Mouse (Mus musculus): ENCODE measurements around the gene Tfcp2l1.

Tfcp2l1 gene

GRCm38 (mm10) chr1:118658716-118659115, 31.0 kb downstream of the Tfcp2l1 start:
- no peak for DNase-seq

DNA sequence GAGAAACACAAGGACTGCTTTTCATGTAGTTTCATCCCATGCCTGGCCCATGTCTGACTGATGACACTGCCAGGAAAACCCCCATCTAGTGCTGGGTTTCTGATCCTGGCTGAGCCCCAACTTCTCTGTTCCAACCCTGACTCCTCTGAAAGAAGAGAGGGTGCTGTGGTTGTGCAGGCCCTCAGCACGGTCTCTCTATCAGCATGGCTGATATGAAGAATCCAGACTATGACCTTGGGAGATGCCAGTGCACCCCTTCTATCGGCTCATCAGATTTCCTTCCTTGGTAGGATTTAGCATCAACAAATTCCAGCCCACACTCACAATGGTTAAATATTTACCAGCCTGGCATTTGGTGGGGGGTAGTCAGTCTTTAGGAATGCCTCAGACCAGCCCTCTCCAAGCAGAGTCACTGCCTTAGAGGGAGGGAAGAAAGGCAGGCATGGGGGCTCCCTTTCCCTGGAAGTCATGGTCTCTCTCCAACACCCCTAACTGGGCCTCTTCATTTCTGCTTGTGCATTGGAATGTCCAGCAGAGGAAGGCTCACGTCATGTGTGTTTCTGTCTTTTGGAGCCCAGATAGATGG, 33.2 kb downstream of the Tfcp2l1 start:
- DNase-seq = no peak

DNA sequence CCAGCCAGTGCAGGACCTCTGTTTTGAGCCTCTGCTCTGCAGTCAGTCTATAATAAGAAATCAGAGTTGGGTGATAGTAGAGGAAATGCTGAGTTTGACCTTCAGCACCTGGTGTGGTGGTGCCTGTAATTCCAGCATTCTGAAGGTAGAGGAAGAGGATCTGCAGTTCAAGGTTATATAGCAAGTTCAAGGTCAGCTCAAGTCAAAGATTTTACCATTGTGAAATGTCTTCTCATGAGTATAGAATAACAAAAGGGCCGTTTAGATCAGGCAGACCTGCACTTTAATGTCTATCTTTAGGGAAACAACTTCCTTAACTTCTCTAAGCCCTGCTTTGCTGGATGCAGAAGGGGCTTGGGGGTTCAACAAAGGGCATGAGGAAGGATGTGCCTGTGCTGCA, 35.3 kb downstream of the Tfcp2l1 start:
- DNase-seq = no peak

DNA sequence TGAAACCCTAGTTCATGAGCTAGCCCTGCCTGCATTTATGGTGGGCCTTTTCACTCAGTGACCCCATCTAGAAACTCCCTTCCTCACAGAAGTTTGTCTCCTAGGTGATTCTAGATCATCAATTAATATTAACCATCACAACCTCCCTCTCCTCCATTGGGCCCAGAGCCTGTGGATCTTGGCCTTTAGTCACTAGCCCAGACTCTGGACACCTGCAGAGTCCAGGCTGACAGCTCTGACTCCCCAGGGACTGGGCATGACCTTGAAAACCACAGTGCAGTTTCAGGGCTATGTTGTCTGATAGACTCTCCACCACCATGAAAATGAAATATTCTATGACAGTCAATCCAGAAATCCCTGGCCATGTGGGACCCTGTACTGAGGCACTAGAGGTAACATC, 39.8 kb downstream of the Tfcp2l1 start:
- DNase-seq = no peak

DNA sequence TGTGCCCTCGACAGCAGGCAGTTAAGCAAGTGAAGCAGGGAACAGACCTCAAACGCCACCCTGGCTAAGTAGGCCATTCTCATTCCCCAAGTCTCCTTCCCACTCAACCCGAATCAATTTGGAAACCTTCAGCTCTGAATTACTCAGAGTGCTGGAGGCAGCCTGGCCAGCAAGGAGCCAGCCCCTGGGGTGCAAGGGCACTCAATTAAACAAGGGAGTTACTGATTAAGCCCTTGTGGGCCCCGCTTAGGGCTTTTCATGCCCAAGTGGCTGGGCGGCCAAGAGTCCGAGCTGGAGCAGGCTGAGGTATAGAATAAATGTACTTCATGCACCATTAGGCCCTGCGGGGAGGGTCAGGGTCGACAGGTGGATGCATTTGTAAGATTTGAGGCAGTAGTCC, 44.5 kb downstream of the Tfcp2l1 start:
- no peak for DNase-seq

GRCm38 (mm10) chr1:118674176-118674575, 46.4 kb downstream of the Tfcp2l1 start:
- DNase-seq = no peak

GRCm38 (mm10) chr1:118681980-118682379, 54.2 kb downstream of the Tfcp2l1 start:
- no peak for DNase-seq

DNA sequence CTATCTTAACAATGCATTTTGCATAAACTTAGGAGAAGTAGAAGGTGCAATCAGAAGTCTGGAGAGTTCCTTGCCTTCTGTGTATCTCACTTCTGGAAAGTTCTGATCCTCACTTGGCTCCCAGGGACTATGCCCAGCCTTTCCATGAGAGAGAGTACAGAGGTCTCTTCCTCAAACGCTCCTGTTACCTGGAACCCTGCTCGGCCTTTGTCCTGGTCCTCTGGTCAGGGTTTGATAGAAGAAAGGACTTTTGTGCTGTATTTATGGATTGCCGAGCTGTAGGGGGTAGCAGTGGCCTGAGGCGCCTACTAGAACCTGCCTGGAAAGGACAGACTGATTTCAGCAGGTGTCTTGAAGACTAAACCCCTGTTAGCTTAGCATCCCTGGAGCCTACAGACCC, 55.9 kb downstream of the Tfcp2l1 start:
- no peak for DNase-seq

- DNase-seq = no peak
Observed at GRCm38 (mm10) chr1:118687726-118688125, 60.0 kb downstream of the Tfcp2l1 start.

DNA sequence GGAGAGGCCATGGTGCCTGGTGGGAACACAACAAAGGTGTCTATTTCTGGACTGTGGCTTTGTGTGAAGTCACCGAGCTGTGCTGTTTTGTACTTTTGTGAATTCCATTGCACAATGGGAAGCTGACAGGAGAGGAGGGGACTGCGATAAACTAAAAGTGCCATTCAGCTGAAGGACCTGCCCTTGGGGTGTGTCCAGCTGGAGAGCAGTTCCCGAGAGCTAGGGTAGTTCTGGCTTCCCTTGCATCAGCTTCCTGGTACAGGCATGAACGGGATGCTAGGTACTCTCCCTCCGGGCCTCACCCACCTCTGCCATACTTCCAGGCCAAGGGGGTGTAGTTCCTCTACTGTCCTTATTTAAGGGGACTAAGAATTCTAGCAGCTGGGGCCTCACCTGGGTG, 62.1 kb downstream of the Tfcp2l1 start:
- DNase-seq = no peak

DNA sequence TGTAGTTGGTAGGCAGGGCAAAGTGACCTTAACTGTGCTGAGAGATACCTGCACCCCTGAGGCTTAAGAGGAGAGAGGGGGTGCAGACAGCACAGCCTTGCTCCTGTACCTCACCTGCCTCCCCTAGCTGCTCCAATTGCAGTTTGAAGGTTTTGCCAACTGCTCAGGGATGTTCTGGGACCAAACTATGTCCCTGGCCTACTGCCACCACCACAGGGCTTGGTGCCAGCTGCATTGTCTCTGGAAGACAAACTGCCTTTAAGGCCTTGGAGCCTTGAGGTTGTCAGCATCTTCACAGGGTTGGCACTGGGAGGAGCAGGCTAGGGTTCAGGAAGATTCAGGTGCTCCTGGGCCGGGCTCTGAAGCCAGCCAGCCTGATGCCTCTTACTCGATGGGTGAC, 66.7 kb downstream of the Tfcp2l1 start:
- DNase-seq = no peak

GRCm38 (mm10) chr1:118697906-118698305, 70.2 kb downstream of the Tfcp2l1 start:
- DNase-seq = no peak

DNA sequence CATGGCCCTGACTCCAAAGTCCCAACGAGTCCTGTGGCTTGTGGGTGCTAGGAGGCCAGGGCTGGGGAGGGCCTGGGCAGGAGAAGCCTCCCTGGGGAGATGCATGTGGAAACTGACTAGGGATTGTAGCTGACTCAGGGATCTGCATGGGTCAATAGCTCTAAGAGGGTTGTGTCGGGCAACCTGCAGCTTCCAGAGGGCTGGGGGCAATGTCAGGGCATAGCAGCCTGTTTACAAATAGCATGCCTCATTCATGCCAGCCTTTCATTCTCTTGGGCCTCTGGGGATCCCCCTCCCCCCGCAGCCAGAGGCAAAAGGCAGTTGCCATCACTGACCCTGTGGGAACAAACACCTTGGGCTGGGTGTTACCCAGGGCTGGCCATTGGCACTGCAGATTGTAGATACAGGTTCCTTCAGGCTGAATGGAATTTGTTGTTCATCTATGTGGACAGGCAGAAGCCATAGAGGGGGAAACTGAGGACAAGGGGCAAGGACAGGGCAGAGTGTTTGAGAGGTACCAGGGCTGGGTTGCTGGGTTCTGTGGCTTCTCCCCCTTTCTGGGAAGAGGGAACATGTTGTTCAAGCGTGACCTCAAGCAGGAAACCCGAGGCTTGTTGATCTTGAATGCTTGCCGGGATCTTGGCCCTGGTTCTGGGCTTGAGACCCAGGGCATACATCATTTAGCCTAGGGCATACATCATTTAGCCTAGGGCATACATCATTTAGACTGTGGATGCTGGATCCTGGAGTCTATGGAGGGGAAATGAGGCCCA, 71.6 kb downstream of the Tfcp2l1 start:
- no peak for DNase-seq

DNA sequence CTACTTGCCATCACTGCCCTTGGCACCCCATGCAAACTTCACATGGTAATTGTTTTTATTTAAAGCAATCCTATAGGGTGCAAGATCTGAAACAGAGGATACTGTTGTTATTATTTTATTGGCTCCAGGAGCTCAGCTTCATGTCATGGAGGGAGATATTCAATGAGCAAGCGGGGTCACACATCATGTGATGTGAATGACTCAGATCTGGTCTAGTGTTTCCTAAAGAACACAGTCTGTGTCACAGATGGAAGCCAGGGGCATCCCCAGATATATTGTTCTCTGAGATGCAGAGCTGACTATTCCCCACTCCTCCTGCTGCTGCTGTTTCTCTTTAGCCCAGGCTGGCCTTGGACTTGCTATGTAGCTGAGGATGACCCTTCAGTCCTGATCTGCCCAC, 72.2 kb downstream of the Tfcp2l1 start:
- DNase-seq = no peak

DNA sequence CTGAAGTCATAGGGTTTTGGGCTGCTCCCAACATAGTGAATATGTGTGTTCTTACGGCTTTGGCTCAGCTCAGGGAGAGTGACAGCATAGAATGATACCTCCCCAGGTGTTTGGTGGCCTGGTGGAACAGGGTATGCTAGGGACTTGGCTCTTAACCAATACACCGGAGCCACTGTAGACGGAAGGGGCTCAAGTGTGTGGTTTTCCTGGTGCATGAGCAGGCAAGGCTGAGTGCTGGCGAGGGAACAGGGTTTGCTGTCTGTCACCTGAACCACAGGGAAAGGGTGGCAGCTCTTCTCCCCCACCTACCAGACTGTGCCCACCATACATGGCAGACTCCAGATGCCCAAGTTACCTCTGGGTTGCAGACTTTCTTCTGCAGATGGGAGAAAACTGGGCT, 83.9 kb downstream of the Tfcp2l1 start:
- no peak for DNase-seq

GRCm38 (mm10) chr1:118716225-118716624, 88.5 kb downstream of the Tfcp2l1 start:
- no peak for DNase-seq

DNA sequence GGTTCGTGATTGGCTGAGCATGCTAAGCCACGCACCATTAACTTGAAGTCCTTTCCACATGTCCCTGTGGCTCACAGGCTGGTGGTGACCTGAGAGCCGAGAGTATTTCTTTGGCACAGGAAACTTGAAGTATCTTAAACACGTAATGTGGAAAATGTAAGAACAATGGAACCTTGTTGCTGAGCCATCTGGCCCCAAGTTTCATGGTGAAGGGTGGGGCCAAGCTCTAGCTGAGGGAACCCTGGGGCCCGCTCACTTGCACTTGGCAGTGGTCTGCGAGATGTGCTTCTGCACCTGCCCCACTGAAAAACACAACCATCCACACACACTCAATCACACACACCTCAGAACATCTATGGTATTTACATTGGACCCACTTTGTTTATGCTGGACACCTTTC, 90.3 kb downstream of the Tfcp2l1 start:
- DNase-seq = no peak

DNA sequence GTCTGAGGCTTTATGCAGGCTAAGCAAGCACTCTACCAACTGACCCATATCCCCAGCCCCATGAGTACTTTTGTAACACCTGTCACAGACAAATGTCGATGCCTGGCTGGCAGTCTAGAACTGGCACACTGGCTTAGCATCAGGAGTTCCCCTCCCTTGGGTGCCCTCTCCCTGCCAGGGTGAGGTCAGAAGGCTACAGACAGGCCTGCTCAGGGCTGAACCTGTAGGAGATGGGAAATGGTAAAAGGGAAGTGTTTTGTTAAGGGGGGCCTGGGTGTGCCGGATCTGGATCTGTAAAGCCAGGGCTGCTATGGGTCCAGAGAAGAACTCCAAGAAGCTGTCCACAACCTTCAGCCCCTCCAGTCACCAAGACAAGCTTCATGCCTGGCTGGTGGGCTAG, 92.0 kb downstream of the Tfcp2l1 start:
- DNase-seq = no peak

DNA sequence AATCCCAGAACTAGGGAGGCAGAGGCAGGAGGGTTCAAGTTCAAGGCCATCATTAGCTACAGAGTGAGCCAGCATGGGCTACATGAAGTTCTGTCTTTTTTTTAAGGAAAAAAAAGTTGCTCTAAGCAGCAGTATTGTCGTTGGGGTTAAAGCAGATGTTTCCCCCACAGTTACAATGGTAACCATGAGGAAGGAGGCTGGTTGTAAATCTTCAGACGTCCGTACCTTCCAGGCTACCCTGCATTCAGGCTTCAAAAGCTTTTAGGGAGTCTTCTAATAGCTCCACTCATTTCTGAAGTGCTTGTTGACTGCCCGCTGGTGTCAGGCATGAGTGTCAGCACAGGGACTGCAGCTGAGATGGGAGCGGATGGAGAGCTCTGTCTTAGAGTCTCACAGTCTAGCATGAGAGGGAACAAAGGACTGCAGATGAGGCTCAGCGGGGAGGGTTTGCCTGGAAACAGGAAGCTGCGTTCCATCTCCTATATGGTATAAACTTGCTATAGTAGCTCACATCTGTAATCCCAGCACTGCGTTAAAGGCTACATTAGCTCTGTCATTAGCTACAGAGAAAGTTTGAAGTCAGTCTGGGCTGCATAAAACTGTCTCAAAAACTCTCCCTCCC, 92.8 kb downstream of the Tfcp2l1 start:
- no peak for DNase-seq

DNA sequence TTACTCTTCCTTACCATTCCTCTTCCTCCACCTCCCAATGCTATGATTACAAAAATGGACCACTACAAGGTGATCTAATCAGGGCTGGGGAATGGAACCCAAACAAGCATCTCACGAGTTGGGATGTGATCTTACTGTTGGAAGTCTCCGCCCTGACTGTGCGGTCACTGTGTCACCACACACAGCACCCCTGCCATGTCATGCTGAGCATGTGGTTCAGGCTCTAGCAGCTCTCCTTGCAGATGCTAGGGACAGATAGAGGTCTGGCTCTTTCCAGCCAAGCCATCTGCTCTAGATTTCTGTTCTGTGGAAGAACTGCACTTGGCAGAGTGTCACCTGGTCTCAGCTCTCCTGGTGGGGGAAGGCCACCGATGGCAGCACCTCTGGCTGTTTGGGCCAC, 99.3 kb downstream of the Tfcp2l1 start:
- no peak for DNase-seq

GRCm38 (mm10) chr1:118728796-118729195, 101.1 kb downstream of the Tfcp2l1 start:
- no peak for DNase-seq
